12 mouse cellular contexts compared by ENCODE assay signal in genomic region chr19:18639552-18639951, GRCm38 (mm10). TPM values are rescaled to one million over a fixed set of nuclear protein-coding genes. Genes with fewer than 3 reads are reported as not detected.
DNase-seq lines count a peak whose midpoint lies in the region; ATAC-seq and TF ChIP-seq lines count a peak whose summit lies in the region.
"Had no signal": no experiment of that assay in that cellular context is flagged by ENCODE, and none has a peak within 500 bp of the region (broad histone marks: within the 10 kb centered on the region; RNA-seq: fewer than 3 reads in every experiment).

No protein-coding gene starts in this region.

- no peak overlapping the region for H3K9ac ChIP-seq in heart, postnatal 0 days (replicated peaks; ENCODE audit: low read depth, low read length)
- H3K9ac ChIP-seq in stomach, postnatal 0 days (ENCODE audit: low read length), result no peak overlapping the region
- H3K9ac ChIP-seq: hindbrain, embryonic 13.5 days; liver, embryonic 15.5 days had no signal

- no peak overlapping the region for H3K4me3 ChIP-seq in heart, postnatal 0 days (ENCODE audit: low read depth, low read length)
- no peak overlapping the region for H3K4me3 ChIP-seq in spleen, adult 2 months (ENCODE audit: extremely low read depth, insufficient read depth, insufficient read length)
- H3K4me3 ChIP-seq in stomach, postnatal 0 days (ENCODE audit: low read depth, low read length), result no peak overlapping the region
- H3K4me3 ChIP-seq: hindbrain, embryonic 13.5 days; liver, embryonic 15.5 days had no signal

- TF ChIP-seq EP300 in heart, postnatal 0 days (IDR thresholded peaks at IDR 0.05; ENCODE audit: low read depth), result no peak
- TF ChIP-seq EP300 in stomach, postnatal 0 days (optimal IDR thresholded peaks at IDR 0.05), result no peak

- H3K27me3 ChIP-seq in heart, postnatal 0 days (ENCODE audit: control insufficient read depth, insufficient read depth, low read length), result no peaks in the 10 kb centered on the region
- H3K27me3 ChIP-seq in spleen, adult 2 months (ENCODE audit: control insufficient read depth, insufficient read depth, low read length), result no peaks in the 10 kb centered on the region
- H3K27me3 ChIP-seq in stomach, postnatal 0 days (ENCODE audit: control insufficient read depth, insufficient read depth, low read length), result no peaks in the 10 kb centered on the region
- H3K27me3 ChIP-seq: hindbrain, embryonic 13.5 days; liver, embryonic 15.5 days; Patski had no signal

- H3K27ac ChIP-seq in heart, postnatal 0 days (ENCODE audit: low read depth), result no peak overlapping the region
- no peak overlapping the region for H3K27ac ChIP-seq in spleen, adult 2 months (ENCODE audit: insufficient read depth, low read length)
- no peak overlapping the region for H3K27ac ChIP-seq in stomach, postnatal 0 days (replicated peaks)
- H3K27ac ChIP-seq: hindbrain, embryonic 13.5 days; liver, embryonic 15.5 days had no signal

- no peak for TF ChIP-seq POLR2A in spleen, adult 2 months (IDR thresholded peaks at IDR 0.05; ENCODE audit: low read depth, low read length)

- H3K36me3 ChIP-seq in heart, postnatal 0 days (replicated peaks; ENCODE audit: control insufficient read depth, insufficient read depth, low read length), result no peaks in the 10 kb centered on the region
- H3K36me3 ChIP-seq in spleen, adult 2 months (ENCODE audit: control insufficient read depth, insufficient read depth, low read length), result peaks cover 6% of the 10 kb centered on the region
- H3K36me3 ChIP-seq in stomach, postnatal 0 days (ENCODE audit: control insufficient read depth, insufficient read depth, low read length), result no peaks in the 10 kb centered on the region
- H3K36me3 ChIP-seq: hindbrain, embryonic 13.5 days had no signal

- no peak overlapping the region for H3K4me2 ChIP-seq in heart, postnatal 0 days (ENCODE audit: low read depth, low read length)
- no peak overlapping the region for H3K4me2 ChIP-seq in stomach, postnatal 0 days (replicated peaks; ENCODE audit: low read depth)
- H3K4me2 ChIP-seq: hindbrain, embryonic 13.5 days; liver, embryonic 15.5 days had no signal

- no peak for ATAC-seq in heart, postnatal 0 days (ENCODE audit: insufficient read depth, low read depth)
- no peak for ATAC-seq in stomach, postnatal 0 days (ENCODE audit: low FRiP score, low TSS enrichment)
- ATAC-seq: Patski had no signal

- intact Hi-C loops in gastrocnemius, postnatal 36 days (cut with DNase I), result loop anchor here (5.0 kb wide), 1 partner anchor 198 kb away; no protein-coding TSS in a partner anchor

- no peak for DNase-seq in heart, postnatal 0 days (ENCODE audit: low spot score)
- DNase-seq in heart, adult 11 months, result no peak
- no peak for DNase-seq in spleen, adult 2 months (ENCODE audit: low read depth in 1 of 2, low spot score in 2 of 2)
- no peak for DNase-seq in spleen, adult 18-20 months
- DNase-seq in brain, adult 2 months (ENCODE audit: low read depth, low spot score), result peak; percentile 35
- peak; percentile 37 for DNase-seq in stomach, postnatal 0 days (ENCODE audit: low spot score)
- no peak for DNase-seq in adrenal gland, adult (ENCODE audit: inconsistent age in 2 of 2, low spot score in 1 of 2)
- DNase-seq in gastrocnemius, postnatal 36 days, result no peak
- DNase-seq: retina, postnatal 1 day had no signal

- 37% methylated on average over 2 of the region's 2 CpGs for WGBS in heart, postnatal 0 days
- 56% methylated on average over 2 of the region's 2 CpGs for WGBS in spleen, adult 2 months
- WGBS in stomach, postnatal 0 days, result 26% methylated on average over 2 of the region's 2 CpGs

- no peaks in the 10 kb centered on the region for H3K4me1 ChIP-seq in heart, postnatal 0 days (ENCODE audit: control insufficient read depth, insufficient read depth)
- peaks cover 3% of the 10 kb centered on the region; the same call in 1 of the 2 replicates for H3K4me1 ChIP-seq in spleen, adult 2 months (ENCODE audit: control insufficient read depth, insufficient read depth, insufficient read length)
- H3K4me1 ChIP-seq in stomach, postnatal 0 days (replicated peaks; ENCODE audit: control insufficient read depth, insufficient read depth), result no peaks in the 10 kb centered on the region
- H3K4me1 ChIP-seq: hindbrain, embryonic 13.5 days had no signal

- peak; percentile 50; the same call in 1 of the 2 replicates for TF ChIP-seq CTCF in heart, postnatal 0 days (IDR thresholded peaks at IDR 0.05; ENCODE audit: low read depth)
- TF ChIP-seq CTCF in spleen, adult 2 months (IDR thresholded peaks at IDR 0.05; ENCODE audit: extremely low read depth, insufficient read depth, insufficient read length, insufficient replicate concordance), result peak; percentile 28; the same call in 1 of the 2 replicates
- peak; percentile 81 for TF ChIP-seq CTCF in stomach, postnatal 0 days (IDR thresholded peaks at IDR 0.05; ENCODE audit: low read depth)

- H3K9me3 ChIP-seq in heart, postnatal 0 days (replicated peaks; ENCODE audit: control insufficient read depth, low read length), result no peaks in the 10 kb centered on the region
- no peaks in the 10 kb centered on the region for H3K9me3 ChIP-seq in stomach, postnatal 0 days (ENCODE audit: control insufficient read depth, low read length)
- H3K9me3 ChIP-seq: hindbrain, embryonic 13.5 days; liver, embryonic 15.5 days had no signal

RNA-seq across cellular contexts. Expression of gene Nmrk1, which starts 7.8 kb away (rescaled TPM):
- total RNA-seq in heart, postnatal 0 days (2014; rRNA removed; ENCODE audit: low replicate concordance), result 1.6 and 13.8 TPM in 2 replicates
- polyA plus RNA-seq in heart, postnatal 0 days (2015; fragmentation: Nextera tagmentation; extraction: Ambion mirVana), result 6.7 TPM in 2 replicates
- 3.5 and 4.0 TPM in 2 replicates for polyA plus RNA-seq in spleen, adult 2 months (2012; rRNA removed)
- 4.9 and 6.2 TPM in 2 replicates for polyA plus RNA-seq in stomach, postnatal 0 days (2015; fragmentation: Nextera tagmentation; extraction: Ambion mirVana)
- 1 to 10 TPM; 2.2 to 3.0 TPM for total RNA-seq in gastrocnemius, postnatal 36 days (2021)

RNA-seq across cellular contexts. Expression of gene Ostf1, which starts 7.9 kb away (rescaled TPM):
- total RNA-seq in heart, postnatal 0 days (2014; rRNA removed; ENCODE audit: low replicate concordance), result 81.7 and 82.7 TPM in 2 replicates
- polyA plus RNA-seq in heart, postnatal 0 days (2015; fragmentation: Nextera tagmentation; extraction: Ambion mirVana), result 89.2 and 89.3 TPM in 2 replicates
- polyA plus RNA-seq in spleen, adult 2 months (2012; rRNA removed), result 69.7 and 83.6 TPM in 2 replicates
- 129 and 134 TPM in 2 replicates for polyA plus RNA-seq in stomach, postnatal 0 days (2015; fragmentation: Nextera tagmentation; extraction: Ambion mirVana)
- total RNA-seq in gastrocnemius, postnatal 36 days (2021), result 10 to 100 TPM; 22.0 to 25.0 TPM

RNA-seq across cellular contexts. Expression of gene Carnmt1, which starts 31.0 kb away (rescaled TPM):
- 15.3 and 24.6 TPM in 2 replicates for total RNA-seq in heart, postnatal 0 days (2014; rRNA removed; ENCODE audit: low replicate concordance)
- polyA plus RNA-seq in heart, postnatal 0 days (2015; fragmentation: Nextera tagmentation; extraction: Ambion mirVana), result 28.6 and 30.9 TPM in 2 replicates
- 3.1 and 5.8 TPM in 2 replicates for polyA plus RNA-seq in spleen, adult 2 months (2012; rRNA removed)
- polyA plus RNA-seq in stomach, postnatal 0 days (2015; fragmentation: Nextera tagmentation; extraction: Ambion mirVana), result 18.4 and 18.6 TPM in 2 replicates
- 100 to 1,000 TPM; 125 to 136 TPM for total RNA-seq in gastrocnemius, postnatal 36 days (2021)

Comparison
In these comparisons a context has a peak if more than half of its experiments do, and no peak if none do; other contexts are left out.
1. DNase-seq: peak in brain, adult 2 months (single experiment) and stomach, postnatal 0 days (single experiment); none in heart, postnatal 0 days (single experiment), heart, adult 11 months (single experiment), spleen, adult 2 months (0 of 2), spleen, adult 18-20 months (0 of 2), adrenal gland, adult (0 of 2) and gastrocnemius, postnatal 36 days (0 of 2).
2. CTCF ChIP-seq: peak in every context shown above with its lines; median percentile 81 in stomach, postnatal 0 days; 50 in heart, postnatal 0 days; 28 in spleen, adult 2 months.